Mouse (Mus musculus) heart, postnatal 14 days (tissue): ENCODE measurements at regions not wholly inside any gene's neighbourhood (a gene's known extent, or its start where the extent isn't known, plus 50 kb on each side); places are given as distances from the start of the nearest gene placed in this dataset.
A peak's percentile ranks its signal among the peaks of the same experiment; 100 is the strongest.

Experiments used
- DNase-seq, 2 experiments: peaks; one replicate each; pipeline ENCODE4 v3.0.0; 2021 to 2022
- intact Hi-C: fragments of 180-260 bp; cut with DNase I; formaldehyde crosslinking; loops from one replicate; pipeline ENCODE4 v1.15.1; 2025

DNA sequence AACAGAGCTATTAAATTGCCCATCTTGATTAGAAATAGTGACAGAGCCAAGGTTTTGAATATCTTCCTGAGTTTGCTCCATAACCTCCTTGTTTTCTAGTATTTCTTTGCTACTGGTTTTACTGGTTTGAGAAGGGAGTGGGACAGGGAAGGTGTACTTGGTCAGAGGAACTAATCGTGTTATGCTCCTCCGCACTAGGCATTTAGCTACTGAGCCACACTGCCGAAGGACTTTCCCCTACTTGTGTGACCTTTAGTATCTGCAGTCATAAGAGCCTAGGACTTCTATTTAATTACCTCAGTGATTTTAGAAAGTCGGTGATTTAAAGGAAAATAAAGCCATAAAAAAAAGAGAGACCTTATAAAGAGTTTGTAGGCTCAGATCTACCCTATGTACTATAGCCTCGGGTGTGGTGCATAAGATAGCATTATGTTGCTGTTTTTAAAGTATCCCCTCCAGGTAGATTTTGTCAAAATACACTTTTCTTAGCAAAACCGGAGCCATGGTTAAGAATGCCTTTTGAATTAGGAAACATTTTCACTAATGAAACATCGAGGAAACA, 158.5 kb upstream of the Dpt start:
- DNase-seq, result no peak
- intact Hi-C loops, result no loop called here

DNA sequence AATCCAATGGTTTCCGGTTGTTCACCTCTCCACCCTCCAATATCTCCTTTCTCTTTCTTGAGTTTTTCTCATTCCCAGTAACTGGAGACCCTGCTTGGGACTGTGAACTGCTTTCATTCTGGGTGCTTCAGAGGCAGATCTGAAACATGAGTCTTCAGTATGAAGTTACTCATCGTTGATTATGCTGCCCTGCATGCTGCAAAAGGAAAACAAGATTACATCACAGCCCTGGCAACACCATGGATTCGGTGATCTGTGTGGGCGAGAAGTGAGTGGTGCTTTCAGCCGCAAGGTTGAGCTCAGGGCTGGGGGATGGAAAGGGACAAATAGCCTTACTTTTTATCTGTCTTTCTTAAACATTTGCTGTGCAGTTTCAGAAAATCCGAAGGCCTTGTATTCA, 164.8 kb upstream of the Dpt start:
- peak; percentile 15 to 42 for DNase-seq
- intact Hi-C loops, result no loop called here

DNA sequence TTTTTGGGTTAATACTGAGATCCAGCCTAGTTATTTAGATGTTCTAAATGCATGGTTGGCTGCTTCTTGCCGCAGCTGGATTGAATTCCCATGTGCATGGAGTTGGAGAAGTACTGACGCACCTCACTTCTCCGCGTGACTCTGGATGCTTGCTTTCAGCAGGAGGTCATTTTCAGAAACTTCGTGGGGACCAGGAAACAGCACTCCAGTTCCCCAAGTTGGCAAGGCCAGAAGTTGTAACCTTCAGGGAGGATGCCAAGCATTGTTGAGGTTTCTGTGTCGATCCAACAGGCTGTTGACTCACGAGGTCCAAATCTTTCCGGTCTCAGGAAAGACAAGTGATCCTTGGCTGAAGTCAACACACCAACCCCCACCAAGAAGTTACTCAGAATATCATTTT, 167.6 kb upstream of the Dpt start:
- peak; percentile 6 to 17 for DNase-seq
- intact Hi-C loops, result no loop called here

DNA sequence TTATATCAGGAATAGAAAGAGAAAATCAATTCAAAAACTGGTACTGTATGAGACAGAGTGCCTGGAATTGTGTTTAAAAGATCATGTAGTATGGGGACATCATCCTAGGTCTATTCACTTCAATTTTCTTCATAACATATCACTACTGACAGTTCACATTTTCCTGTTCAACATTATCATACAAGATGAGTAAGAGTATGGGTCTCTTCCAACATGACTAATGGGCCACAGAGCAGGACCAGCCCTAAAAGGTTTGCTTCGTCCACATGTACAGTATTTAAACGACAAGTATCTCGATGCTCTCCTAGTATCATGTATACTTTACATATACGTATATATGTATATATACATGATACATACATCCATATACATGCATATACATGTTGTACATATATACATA, 164.8 kb upstream of the Atp1b1 start:
- no peak for DNase-seq
- intact Hi-C loops, result no loop called here

DNA sequence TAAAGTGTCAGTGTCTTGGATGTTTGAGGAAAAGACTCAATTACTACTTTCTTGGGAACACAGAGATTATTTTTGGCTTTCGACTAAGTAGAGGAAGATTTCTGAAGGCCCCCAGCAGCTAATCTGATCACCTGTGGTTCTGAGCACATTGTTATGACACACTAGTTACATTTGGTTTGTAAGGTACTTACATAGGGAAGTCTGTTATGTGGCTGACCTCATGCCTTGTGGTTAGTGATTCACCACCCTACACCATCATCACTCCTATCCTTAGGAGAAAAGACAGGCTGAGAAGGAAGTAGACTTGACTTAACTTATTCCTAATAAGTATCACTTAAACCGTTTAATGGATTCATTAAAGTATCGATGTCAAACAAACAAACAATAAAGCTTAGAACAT, 164.3 kb upstream of the Atp1b1 start:
- no peak for DNase-seq
- intact Hi-C loops, result no loop called here

DNA sequence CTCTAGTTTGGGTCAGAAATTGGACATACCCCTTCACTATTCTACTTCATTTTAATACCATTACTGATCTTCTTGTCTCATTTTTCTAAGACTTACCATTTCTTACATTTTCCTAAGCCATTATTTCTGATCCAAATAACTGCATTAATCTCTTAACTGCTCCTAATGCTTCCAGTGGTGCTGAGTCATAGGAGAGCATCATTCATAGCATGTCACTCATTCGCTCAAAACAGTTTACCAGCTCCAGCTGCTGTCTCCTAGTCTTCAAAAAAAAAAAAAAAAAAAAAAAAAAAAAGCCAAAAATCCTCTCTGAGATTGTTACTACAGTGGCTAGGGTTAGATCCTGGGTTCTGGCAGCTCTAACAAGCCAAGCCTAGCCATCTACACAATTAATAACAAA, 162.0 kb upstream of the Atp1b1 start:
- no peak for DNase-seq
- intact Hi-C loops, result no loop called here

DNA sequence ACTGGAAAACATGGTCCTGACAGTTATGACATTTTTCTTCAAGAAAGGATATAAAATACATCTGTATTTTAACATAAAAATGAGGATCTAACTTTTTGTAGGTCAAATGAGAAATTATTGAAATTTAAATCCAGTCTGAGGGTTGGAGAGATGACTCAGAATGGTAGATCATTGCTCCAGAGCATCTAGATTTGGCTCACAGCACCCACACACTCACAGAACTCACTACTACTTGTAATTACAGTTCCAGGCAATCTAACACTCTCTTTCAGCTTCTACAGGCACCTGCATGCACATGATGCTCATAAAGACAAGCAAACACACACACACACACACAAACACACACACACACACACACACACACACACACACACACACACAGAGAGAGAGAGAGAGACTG, 159.7 kb upstream of the Atp1b1 start:
- no peak for DNase-seq
- intact Hi-C loops, result no loop called here

DNA sequence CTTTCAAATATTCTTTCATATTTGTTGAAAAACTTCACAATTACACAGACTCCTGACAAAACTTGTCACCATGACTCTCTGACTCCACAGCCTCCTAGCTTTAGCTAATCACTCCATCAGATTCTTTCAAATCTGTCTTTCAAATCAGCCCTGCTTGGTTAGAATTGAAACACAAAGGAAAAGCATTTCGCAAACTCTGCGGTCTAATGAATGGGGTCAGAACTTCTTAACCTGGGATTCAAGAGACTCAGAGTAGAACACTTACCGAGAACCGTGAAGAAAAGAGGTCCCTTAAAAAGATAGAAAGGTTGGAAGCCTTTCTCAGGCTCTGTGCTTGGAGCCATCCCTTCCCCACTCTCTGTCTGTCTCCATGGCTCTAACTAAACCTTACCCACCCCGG, 148.9 kb upstream of the Atp1b1 start:
- intact Hi-C loops, result no loop called here
- DNase-seq, result no peak

DNA sequence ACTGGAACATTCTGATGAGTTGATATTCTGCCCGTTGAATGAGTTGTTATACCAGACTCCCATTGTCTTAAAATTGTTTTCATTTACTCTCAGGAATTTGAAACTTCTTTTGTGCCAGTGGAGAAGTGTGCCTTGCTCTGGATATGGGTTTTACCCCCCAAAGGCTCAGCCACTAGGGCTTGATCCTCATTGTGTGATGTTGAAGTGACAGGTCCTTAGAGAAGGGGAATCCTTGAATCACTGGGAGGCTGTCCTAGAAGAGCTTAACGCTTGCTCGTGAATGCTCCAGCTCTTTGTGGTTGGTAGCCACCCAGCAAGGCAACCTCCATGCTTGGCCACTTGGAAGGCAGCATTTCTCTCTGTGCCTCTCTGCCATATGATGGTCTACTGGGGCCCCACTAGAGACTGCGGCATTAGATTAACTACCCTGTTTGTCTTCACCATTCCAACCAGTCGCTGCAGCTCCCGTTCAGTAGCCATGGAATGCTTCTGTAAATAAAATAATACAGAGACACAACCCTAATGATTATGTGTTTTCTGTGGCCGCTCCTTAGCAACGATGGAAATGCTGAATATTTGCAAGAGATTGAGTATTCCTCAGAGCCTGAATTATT, 148.1 kb upstream of the Atp1b1 start:
- DNase-seq, result no peak
- intact Hi-C loops, result no loop called here

DNA sequence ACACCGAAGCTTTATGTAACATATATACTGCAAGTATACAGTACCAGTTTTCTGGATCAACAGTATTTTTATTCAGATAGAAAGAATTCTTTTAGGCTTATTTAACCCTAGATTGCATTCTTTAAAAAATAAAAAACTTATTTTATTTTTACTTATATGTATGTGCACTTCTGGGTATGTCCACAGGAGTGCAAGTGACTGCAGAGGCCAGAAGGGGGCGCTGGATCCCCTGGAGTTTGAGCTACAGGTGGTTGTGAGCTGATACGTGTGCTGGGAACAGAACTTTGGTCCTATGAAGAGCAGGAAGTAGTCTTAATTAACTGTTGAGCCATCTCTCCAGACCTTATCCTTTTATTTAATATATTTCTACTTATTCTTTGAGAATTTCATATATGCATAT, 145.3 kb upstream of the Atp1b1 start:
- no peak for DNase-seq
- intact Hi-C loops, result no loop called here

DNA sequence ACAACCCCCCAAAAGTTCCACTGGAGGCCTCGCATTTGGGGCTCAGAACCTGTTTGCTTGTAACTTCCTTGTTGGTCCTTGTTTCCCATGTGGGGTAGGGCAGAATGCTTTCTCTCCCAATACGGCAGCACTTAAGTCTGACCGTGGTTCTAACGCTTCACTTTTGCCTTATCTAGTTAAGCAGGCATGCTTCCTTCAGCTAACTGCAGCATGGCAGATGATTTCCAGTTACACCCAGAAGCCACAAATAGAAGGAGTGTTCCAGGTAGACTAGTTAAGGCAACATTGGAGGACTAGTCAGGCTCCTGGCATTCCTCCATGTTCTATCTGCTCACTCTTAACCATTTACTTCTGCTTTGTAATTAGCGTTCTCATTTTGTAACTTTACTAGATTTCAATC, 144.4 kb upstream of the Atp1b1 start:
- no peak for DNase-seq
- intact Hi-C loops, result no loop called here

DNA sequence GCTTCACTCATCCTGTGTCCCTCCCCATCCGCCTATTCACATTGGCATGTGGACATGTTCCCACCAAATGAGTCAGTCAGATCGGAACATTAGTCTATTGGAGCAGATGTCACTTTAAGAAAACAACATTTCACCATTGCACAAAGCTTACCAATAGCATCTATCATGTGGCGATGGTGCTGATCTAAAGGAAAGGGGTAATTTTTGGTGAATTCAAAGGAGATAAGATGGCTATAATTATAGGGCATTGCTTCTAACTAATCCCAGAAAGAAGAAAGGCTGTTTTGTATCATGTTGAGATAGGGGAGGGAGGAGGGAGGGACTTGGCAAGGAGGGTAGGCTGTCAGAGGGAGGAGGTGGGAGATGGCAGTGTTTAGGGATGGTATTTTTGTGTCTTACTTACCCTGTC, 132.1 kb upstream of the Atp1b1 start:
- no peak for DNase-seq
- intact Hi-C loops, result no loop called here

DNA sequence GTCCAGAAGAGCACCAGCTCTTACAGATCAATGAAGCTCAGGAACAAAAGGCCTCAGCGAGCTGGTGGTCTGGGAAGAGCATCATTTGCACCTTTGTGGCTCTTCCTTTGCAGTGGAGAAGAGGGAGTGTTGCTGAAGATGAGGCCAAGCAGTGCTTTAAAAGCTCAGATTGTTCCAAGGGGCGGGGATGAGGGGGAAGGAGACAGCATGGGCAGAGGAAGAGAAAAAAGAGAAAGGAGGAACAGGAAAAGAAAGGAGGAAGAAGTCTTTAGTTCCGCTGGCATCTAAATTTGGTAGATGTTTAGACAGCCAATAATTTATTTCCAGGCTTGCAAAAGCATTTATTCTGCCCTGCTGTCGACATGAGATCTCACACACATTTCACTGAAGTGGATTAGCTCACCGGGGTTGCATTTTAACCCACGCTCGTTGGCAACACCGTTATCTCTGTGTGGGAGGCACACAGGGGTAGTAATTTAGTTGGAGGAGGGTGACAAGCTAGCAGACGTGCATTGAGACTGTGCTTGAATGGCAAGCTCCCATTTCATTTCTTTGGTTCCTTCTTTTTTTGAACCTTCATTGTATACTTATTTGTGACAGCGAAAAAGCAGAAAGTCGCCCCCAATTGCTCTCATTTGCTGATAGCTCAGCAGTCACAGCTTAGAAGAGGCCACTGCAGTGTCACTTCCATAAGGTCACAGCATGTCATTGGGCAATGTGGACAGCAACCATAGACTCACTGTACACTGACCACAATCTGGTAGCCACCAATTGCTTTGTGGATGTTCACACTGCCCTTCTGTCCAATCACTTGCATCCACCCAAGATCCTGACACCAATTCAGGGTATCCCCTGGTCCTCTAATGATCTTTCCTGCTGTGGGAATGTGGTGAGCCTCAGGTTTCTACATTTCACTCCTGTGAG, 128.2 kb upstream of the Atp1b1 start:
- intact Hi-C loops, result no loop called here
- no peak for DNase-seq

DNA sequence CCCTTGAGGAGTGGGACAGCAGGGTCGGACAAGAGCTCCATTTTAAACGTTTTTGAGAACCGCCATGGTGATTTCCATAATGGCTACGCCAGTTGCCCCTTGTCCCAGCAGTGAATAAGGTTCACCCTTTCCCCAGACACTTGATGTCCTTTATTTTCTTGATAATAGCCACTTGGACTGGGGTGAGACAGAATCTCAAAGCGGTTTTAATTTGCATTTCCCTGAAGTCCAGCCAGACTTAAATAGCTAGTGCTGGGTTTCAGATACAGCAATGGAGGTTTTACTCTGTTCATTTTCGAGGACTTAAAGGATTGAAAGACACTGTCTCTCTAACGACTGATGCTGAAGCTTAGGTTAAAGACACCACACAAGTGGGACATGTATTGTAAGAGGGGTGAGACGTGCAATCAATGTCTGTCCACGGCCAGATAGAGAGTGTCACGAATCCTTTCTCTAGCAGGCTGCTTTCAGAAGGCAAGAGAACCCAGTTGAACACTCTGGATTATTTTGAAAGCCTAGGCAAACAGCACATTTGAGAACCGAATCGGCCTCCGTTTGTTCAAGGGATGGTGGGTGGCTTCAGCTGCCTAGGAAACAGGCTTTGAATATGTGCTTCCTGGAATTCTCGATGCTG, 118.8 kb upstream of the Atp1b1 start:
- intact Hi-C loops, result no loop called here
- DNase-seq, result no peak

DNA sequence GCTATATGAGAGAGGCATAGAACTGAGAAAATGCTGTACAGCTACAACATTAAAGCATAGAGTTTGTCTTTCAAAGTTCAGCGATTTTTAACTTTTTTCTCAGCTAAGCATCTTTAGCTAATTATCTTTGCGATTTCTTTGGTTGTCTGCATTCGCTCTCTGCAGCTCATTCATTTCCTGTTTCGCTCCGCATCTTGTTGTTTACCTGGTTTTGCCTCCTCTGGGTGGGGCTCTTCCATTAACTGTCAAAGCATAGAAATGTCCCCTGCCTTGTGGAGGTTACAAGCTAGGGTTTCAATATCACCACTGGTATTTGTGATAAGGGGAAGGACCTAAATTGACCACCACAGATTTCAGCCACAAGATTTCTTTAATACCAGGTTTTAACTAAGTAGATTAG, 115.5 kb upstream of the Atp1b1 start:
- DNase-seq, result no peak
- intact Hi-C loops, result no loop called here

DNA sequence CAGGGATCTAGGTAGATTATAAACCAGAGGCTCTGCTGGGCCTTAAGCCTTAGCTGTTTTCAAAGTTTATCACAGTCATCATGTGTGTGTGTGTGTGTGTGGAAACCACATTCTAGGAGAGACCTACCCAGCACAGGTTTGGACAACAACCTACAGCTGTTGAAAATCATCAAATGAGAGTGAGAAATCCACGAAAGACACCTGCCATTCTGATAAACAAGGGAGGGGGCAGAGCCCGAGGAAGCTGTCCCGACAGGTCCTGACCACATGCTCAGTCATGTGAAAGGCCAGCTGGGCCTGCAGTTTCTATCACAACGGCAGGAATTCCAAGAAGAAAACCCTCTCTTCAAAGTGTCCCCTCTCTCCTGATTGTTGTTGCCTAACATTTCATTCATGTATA, 114.0 kb upstream of the Atp1b1 start:
- DNase-seq, result no peak
- intact Hi-C loops, result no loop called here

DNA sequence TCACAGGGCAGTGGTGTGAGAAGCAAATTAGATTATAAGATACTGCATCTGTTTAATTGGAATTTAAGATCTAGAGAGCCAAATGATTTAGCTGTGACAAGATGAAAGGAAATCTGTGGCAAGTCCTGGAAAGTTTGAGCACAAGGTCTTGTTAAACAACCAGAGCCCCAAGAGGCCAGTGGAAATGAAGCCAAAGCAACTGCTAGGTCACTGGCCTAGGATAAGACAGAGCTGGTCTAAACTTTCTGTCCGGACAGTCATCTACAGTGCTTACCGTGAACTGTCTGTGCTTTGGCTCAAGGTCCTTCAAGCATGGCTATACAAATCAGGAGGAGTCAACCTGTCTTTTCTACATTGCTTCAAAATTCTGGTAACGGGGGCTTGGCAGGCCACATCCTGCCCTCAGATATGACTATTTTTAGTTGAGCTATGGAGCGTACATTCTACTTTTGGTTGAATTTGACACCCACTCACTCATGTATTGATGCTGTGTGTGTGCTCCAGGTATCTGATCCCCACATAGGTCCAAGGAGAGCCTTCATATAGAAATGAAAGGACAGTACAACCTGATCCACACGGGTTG, 113.4 kb upstream of the Atp1b1 start:
- intact Hi-C loops, result no loop called here
- no peak for DNase-seq

DNA sequence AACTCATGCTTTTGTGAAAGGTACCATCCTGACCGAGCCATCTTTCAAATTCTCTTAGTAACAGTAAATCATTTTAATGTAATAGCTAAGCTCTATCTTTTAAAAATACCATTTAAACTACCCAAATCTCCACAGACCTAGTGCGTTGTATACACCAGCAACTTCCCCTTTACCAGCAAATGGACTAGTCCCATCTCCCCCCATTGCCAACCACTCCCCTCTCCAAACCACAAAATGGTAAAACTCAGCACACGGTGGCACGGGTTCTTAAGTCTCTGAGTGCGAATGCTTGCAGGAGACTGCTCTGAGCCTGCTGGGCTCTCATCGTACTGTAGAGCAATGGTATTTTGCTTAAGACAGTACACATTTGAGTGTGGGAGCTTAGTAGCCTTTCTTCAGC, 106.7 kb upstream of the Atp1b1 start:
- intact Hi-C loops, result no loop called here
- no peak for DNase-seq

DNA sequence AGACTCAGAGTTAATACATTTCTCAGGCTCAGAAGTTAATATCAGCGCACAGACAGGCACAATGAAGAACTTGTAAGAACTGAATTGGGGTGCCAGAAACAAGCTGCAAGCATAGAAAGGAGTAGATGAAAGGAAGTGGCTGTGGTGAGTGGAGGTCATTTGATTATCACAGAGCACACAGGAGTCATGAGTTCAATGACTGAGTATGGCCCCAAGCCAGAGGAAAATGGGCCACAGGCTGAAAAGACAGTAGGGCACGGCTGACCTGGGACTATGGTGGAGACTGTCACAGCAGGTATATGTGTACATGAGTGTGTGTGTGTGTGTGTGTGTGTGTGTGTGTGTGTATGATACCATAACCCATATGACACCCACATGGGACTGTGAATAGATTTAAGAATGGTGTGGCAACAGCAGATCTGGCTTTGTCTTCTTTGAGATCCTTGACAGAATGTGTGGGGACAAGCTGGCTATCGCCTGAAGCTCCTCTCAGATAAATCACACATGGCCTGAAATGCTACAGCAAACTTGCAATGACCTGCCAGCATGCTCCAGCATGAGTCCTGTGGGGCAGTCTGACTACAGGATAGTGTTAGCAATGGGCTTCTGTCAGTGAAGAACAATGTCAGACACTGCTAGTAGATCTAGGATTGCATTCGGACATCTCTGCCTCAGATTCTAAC, 101.5 kb upstream of the Atp1b1 start:
- no peak for DNase-seq
- intact Hi-C loops, result no loop called here

DNA sequence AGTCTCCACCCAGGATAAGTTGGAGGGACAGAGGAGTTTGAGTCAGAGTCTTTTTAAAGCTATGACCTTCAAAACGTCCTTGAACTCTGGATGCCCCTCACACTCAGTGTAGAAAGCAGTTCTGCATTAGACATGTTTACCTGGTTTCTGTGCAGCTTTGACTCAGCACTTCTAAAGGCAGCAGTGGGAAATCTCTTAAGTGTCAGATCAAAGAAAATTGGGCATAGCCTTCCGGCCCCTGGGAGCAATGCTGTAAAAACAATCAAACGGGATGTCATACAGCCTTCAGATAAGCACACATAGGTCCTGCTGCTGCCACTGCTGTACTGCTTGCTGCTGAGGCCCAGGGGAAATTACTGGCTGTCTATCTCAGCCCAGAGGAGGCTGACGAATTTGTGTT, 94.5 kb upstream of the Atp1b1 start:
- intact Hi-C loops, result no loop called here

DNA sequence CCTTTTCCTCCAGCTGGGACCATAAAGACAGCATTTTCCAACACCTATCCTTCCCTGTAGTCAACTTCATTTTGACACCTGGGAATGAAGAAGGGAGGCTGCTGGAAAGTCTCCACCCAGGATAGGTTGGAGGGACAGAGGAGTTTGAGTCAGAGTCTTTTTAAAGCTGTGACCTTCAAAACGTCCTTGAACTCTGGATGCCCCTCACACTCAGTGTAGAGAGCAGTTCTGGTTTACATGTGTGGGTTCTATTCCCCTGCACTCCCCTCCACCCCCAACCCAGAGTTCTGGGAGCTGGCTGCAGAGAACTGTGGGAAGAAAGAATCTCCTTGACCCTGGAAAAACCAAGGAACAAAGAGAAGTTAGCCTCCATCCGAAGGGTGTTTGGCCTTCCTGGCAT, 92.9 kb upstream of the Atp1b1 start:
- intact Hi-C loops, result no loop called here
- DNase-seq, result no peak

More for the DNA sequence above, 94.5 kb upstream of the Atp1b1 start:
- DNase-seq, result no peak
